Mouse (Mus musculus): Measurements from ENCODE around the gene Pdp2. TPM values are rescaled to one million over a fixed set of nuclear protein-coding genes. Genes with fewer than 3 reads are reported as not detected.
"Not testable (repeated sequence)": the region's sequence is repeated elsewhere in the genome, so short reads cannot be mapped to it uniquely, and the experiment has no call there.

The Pdp2 gene
- polyA plus RNA-seq, 1 experiment from 2014 or later, result 17.6 TPM

- H3K9ac ChIP-seq, result no peak overlapping the region
- no peak overlapping the region for H3K4me3 ChIP-seq
- H3K27ac ChIP-seq, result no peak overlapping the region
- no peak overlapping the region for H3K4me2 ChIP-seq
- H3K9me3 ChIP-seq, result no peaks in the 10 kb centered on the region
- H3K27me3 ChIP-seq, result no peaks in the 10 kb centered on the region
- 92% methylated on average over 3 of the region's 3 CpGs for WGBS
- no peak for ATAC-seq (ENCODE audit: low FRiP score)
- H3K36me3 ChIP-seq, result no peaks in the 10 kb centered on the region
- H3K4me1 ChIP-seq (replicated peaks), result no peaks in the 10 kb centered on the region
Measured at GRCm38 (mm10) chr8:104576820-104577219, 14.4 kb upstream of the Pdp2 start.

DNA sequence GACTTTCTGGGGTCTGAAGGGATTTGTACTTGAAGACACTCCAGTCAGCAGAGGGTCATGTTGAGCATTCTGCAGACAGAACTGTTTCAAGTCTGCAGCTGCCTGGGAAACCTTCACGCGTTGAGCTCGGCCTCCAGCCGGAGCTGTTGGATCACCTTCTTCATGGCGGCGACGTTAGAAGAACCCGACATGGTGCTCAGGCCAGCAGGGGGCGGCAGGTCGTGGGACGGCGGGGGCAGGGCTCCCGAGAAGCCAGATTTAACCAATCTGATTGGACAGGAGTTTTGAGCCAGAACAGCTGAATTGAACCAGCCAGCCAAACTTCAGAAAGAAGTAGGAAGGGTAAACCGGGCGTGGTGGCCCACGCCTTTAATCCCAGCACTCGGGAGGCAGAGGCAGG, 13.6 kb upstream of the Pdp2 start:
- WGBS, result 79% methylated on average over 17 of the region's 17 CpGs

DNA sequence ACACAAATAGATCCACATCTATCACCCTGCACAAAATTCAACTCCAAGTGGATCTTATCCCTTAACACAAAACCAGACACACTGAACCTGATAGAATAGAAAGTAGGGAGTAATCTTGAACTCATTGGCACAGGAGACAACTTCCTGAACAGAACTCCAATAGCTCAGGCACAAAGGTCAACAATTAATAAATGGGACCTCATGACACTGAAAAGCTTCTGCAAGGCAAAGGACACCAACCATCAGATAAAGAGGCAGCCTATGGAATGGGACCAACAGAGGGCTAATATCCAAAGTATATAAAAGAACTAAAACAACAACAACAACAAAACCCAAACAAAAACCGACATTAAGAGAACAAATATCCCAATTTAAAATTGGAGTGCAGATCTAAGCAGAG, 6.7 kb upstream of the Pdp2 start:
- no peaks in the 10 kb centered on the region for H3K4me1 ChIP-seq (replicated peaks)
- 80% methylated on average over 1 of the region's 1 CpGs for WGBS
- H3K4me2 ChIP-seq, result no peak overlapping the region
- peaks cover 12% of the 10 kb centered on the region for H3K9me3 ChIP-seq
- no peaks in the 10 kb centered on the region for H3K36me3 ChIP-seq
- H3K27me3 ChIP-seq, result no peaks in the 10 kb centered on the region
- H3K4me3 ChIP-seq, result no peak overlapping the region
- H3K27ac ChIP-seq, result no peak overlapping the region
- no peak overlapping the region for H3K9ac ChIP-seq
- no peak for ATAC-seq (ENCODE audit: low FRiP score)

More for the DNA sequence above, 13.6 kb upstream of the Pdp2 start:
- not testable (repeated sequence) for H3K4me1 ChIP-seq (replicated peaks); H3K4me2 ChIP-seq; ATAC-seq (ENCODE audit: low FRiP score); H3K27ac ChIP-seq; H3K36me3 ChIP-seq; H3K9ac ChIP-seq; H3K4me3 ChIP-seq; H3K9me3 ChIP-seq; H3K27me3 ChIP-seq

GRCm38 (mm10) chr8:104590284-104590683, 967 bp upstream of the Pdp2 start:
- ATAC-seq (ENCODE audit: low FRiP score), result no peak
- Histone ChIP-seq H3K4me2 (no peak overlapping the region), H3K36me3 (peaks cover 18% of the 10 kb centered on the region), H3K9me3 (peaks cover under 1% of the 10 kb centered on the region; the same call in 1 of the 2 replicates), H3K4me3 (no peak overlapping the region), H3K9ac (no peak overlapping the region), H3K27me3 (no peaks in the 10 kb centered on the region), H3K4me1 (replicated peaks) (peaks cover 15% of the 10 kb centered on the region), H3K27ac (no peak overlapping the region)
- WGBS, result 92% methylated on average over 3 of the region's 3 CpGs

- H3K4me3 ChIP-seq, result peak overlapping the region; percentile 74
- 3% methylated on average over 9 of the region's 9 CpGs for WGBS
- H3K36me3 ChIP-seq, result peaks cover 31% of the 10 kb centered on the region
- H3K4me1 ChIP-seq (replicated peaks), result peaks cover 15% of the 10 kb centered on the region
- no peak for ATAC-seq (ENCODE audit: low FRiP score)
- peak overlapping the region; percentile 82 for H3K9ac ChIP-seq
- peak overlapping the region; percentile 89 for H3K4me2 ChIP-seq
- H3K9me3 ChIP-seq, result no peaks in the 10 kb centered on the region
- no peaks in the 10 kb centered on the region for H3K27me3 ChIP-seq
- peak overlapping the region; percentile 91 for H3K27ac ChIP-seq
Measured at GRCm38 (mm10) chr8:104591856-104592255, 605 bp downstream of the Pdp2 start.

- no peak for ATAC-seq (ENCODE audit: low FRiP score)
- Histone ChIP-seq H3K4me3 (peak overlapping the region; percentile 74; the same call in 1 of the 2 replicates), H3K4me2 (peak overlapping the region; percentile 89), H3K36me3 (peaks cover 31% of the 10 kb centered on the region), H3K4me1 (replicated peaks) (peaks cover 15% of the 10 kb centered on the region), H3K9me3 (no peaks in the 10 kb centered on the region), H3K27ac (no peak overlapping the region), H3K27me3 (no peaks in the 10 kb centered on the region), H3K9ac (no peak overlapping the region)
- 76% methylated on average over 6 of the region's 6 CpGs for WGBS
Measured at GRCm38 (mm10) chr8:104592566-104592965, 1.3 kb downstream of the Pdp2 start.

GRCm38 (mm10) chr8:104593536-104594325, 2.5 kb downstream of the Pdp2 start:
- no peak for ATAC-seq (ENCODE audit: low FRiP score)
- WGBS, result 95% methylated on average over 31 of the region's 31 CpGs

GRCm38 (mm10) chr8:104594611-104595362, 3.5 kb downstream of the Pdp2 start:
- no peaks in the 10 kb centered on the region for H3K9me3 ChIP-seq
- ATAC-seq (ENCODE audit: low FRiP score), result no peak
- no peak overlapping the region for H3K4me3 ChIP-seq
- 93% methylated on average over 19 of the region's 19 CpGs for WGBS
- H3K4me2 ChIP-seq, result no peak overlapping the region
- peak overlapping the region; percentile 36; the same call in 1 of the 2 replicates for H3K9ac ChIP-seq
- no peaks in the 10 kb centered on the region for H3K27me3 ChIP-seq
- peaks cover 31% of the 10 kb centered on the region for H3K36me3 ChIP-seq
- H3K4me1 ChIP-seq (replicated peaks), result peaks cover 15% of the 10 kb centered on the region
- H3K27ac ChIP-seq, result no peak overlapping the region

More at GRCm38 (mm10) chr8:104593536-104594325, 2.5 kb downstream of the Pdp2 start:
- H3K4me3 ChIP-seq, result no peak overlapping the region
- H3K4me1 ChIP-seq (replicated peaks), result peaks cover 15% of the 10 kb centered on the region
- no peak overlapping the region for H3K27ac ChIP-seq
- H3K36me3 ChIP-seq, result peaks cover 31% of the 10 kb centered on the region
- no peaks in the 10 kb centered on the region for H3K9me3 ChIP-seq
- H3K4me2 ChIP-seq, result no peak overlapping the region
- H3K27me3 ChIP-seq, result no peaks in the 10 kb centered on the region
- H3K9ac ChIP-seq, result no peak overlapping the region

GRCm38 (mm10) chr8:104595773-104596536, 4.7 kb downstream of the Pdp2 start:
- no peak for ATAC-seq (ENCODE audit: low FRiP score)
- Histone ChIP-seq H3K9ac (no peak overlapping the region), H3K27ac (no peak overlapping the region), H3K36me3 (peaks cover 31% of the 10 kb centered on the region), H3K4me1 (replicated peaks) (peaks cover 12% of the 10 kb centered on the region), H3K9me3 (no peaks in the 10 kb centered on the region), H3K27me3 (peaks cover 5% of the 10 kb centered on the region; the same call in 1 of the 2 replicates), H3K4me3 (no peak overlapping the region), H3K4me2 (no peak overlapping the region)
- WGBS, result 90% methylated on average over 21 of the region's 21 CpGs

GRCm38 (mm10) chr8:104597656-104598055, 6.4 kb downstream of the Pdp2 start:
- no peak overlapping the region for H3K4me2 ChIP-seq
- WGBS, result 90% methylated on average over 6 of the region's 6 CpGs
- no peak for ATAC-seq (ENCODE audit: low FRiP score)

GRCm38 (mm10) chr8:104598496-104598895, 7.2 kb downstream of the Pdp2 start:
- H3K4me3 ChIP-seq, result no peak overlapping the region
- peaks cover 30% of the 10 kb centered on the region for H3K36me3 ChIP-seq
- no peak overlapping the region for H3K4me2 ChIP-seq
- no peaks in the 10 kb centered on the region for H3K9me3 ChIP-seq
- H3K9ac ChIP-seq, result no peak overlapping the region
- ATAC-seq (ENCODE audit: low FRiP score), result no peak
- peaks cover 11% of the 10 kb centered on the region; the same call in 1 of the 2 replicates for H3K4me1 ChIP-seq (replicated peaks)
- no peak overlapping the region for H3K27ac ChIP-seq
- WGBS, result 71% methylated on average over 6 of the region's 6 CpGs
- peaks cover 16% of the 10 kb centered on the region for H3K27me3 ChIP-seq

More at GRCm38 (mm10) chr8:104597656-104598055, 6.4 kb downstream of the Pdp2 start:
- Histone ChIP-seq H3K4me3 (no peak overlapping the region), H3K9ac (no peak overlapping the region), H3K9me3 (no peaks in the 10 kb centered on the region), H3K4me1 (replicated peaks) (peaks cover 9% of the 10 kb centered on the region), H3K36me3 (peaks cover 31% of the 10 kb centered on the region), H3K27ac (no peak overlapping the region), H3K27me3 (peaks cover 16% of the 10 kb centered on the region)

DNA sequence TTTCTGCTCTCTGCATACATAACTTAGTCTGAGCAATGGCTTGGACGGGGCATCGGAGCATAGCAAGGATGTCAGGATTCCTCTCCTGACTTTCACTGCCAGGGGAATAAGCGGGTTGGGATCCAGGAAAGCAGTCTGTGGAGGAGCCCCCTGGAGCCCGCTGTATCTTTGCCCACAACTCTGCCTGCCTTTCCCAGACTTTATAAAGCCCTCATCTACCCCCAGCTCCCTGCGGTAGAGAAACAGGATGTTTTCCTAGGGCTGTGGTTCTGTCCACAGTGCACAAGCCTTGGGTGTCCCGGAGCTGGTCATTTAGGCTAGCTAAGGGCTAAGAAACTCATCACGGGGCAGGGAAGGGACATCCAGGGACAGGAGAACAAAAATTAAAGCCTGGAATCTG, 10.1 kb downstream of the Pdp2 start:
- 13% methylated on average over 7 of the region's 7 CpGs for WGBS
- Histone ChIP-seq H3K4me2 (no peak overlapping the region), H3K9ac (no peak overlapping the region), H3K36me3 (peaks cover 5% of the 10 kb centered on the region), H3K27me3 (peaks cover 19% of the 10 kb centered on the region), H3K4me1 (replicated peaks) (peaks cover 11% of the 10 kb centered on the region; the same call in 1 of the 2 replicates), H3K27ac (no peak overlapping the region), H3K4me3 (no peak overlapping the region), H3K9me3 (no peaks in the 10 kb centered on the region)
- ATAC-seq (ENCODE audit: low FRiP score), result no peak
